Mouse (Mus musculus): Measurements from ENCODE around the gene Tent4b. TPM values are rescaled to one million over a fixed set of nuclear protein-coding genes. Genes with fewer than 3 reads are reported as not detected.

The Tent4b gene
- total RNA-seq, 2 experiments from 2014 or later, result 13.0 to 15.3 TPM

DNA sequence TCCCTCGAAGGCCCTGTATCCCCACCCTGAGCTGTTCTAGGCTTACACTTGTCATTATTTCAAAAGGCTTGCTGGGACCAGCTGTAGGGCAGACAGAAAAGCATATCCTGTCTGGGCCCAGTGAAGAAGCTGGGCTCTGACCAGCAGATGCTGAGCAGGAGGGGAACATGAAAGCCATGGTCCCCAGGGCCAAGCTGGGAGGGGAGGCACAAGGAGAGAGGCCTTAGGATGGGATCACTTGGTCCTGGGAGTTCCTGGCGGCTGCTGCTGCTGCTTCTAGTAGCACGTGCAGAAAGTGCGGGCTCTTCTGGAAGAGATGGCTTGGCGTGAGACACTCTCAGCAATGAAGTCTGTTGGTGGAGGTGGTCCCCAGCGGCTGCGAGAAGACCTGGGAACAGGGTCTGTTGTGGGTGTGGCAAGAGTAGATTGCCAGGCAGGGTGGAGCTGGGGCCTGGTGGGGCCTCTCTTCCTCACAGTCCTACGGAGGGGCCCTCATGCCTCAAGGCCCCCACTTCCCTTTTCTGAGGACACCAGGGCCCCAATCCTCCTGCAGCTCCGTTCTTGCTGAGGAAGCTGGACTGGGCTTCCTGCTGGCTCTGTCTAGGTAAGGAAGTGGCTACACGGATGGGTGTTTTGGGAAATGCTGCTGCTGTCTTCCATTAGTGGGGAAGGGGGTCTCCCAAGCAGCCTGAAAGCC lies 101.0 kb downstream of the Tent4b start:
- no peak for DNase-seq (ENCODE audit: low spot score)

DNA sequence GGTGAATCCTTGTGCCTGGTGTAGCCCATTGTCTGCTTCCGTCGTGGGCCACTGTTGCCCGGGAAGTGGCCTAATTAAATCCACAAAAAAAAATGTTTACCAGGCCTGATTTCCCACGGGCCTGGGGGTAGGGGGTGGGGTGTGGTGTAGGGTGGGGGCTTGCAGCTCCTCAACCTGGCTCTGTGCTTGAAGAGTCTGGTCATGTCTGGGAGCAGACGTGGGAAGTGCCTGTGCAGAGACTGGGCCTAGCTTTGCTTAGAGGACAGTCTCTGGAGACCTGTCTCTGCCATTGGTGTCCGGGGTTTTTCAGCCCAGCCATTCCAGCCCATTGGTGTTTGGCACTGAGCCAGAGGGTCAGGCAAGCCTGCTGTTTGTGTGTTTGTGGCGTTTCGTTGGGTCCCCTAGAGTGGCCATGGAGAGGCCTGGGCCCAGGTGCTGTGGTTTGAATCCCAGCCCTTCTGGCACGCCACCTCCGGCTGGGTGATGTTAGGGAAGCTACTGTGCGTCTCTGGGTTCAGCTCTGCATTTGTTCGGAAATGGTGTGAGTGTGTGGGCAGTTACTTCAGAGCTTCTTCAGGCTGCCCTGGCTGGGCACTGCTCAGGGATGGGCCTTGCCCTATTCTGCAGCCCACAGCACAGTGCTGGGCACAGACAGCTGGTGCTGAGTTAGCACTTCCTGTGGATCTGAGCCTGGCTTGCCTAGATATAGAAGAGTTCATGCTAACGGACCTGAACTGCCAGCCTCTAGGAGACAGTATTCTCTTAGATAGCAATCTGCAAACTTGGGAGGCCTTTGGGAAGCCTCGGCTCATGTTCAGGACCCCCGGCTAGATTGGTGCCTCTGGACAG lies 102.8 kb downstream of the Tent4b start:
- no peak for DNase-seq (ENCODE audit: low spot score)

DNA sequence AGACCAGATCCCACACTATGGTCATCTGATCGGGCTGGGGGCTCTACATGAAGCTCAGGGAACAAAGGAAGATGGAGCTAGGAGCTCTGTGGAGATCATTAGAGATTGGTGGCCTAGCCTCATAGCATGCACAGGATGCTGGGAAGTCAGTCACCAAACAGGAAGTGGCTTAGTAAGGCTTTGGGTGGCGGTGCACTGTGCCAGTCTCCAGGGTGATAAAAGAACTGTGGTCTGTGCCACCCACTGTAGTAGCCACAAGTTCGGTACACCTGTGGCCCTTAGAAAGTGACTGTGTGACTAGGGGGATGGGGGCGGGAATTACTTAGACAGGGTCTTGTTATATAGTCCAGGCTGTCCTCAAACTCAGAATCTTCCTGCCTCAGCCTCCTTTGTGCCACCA lies 106.8 kb downstream of the Tent4b start:
- no peak for DNase-seq (ENCODE audit: low spot score)

DNA sequence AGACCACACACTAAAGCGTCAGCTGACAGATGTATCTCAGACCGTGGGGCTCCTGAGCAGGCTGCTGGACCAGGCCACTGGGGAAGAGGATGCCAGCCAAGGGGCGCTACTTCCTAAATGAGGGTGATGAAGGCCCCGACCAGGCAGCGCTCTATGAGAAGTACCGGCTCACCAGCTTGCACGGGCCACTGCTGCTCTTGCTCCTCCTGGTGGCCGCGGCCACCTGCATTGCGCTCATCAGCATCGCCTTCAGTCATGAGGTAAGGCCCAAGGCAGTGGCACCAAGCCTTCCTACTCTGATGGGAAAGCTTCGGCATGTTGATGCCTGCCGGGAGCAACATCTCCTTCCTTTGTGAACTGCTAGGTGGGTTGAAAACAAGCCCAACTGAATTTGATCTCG lies 107.5 kb downstream of the Tent4b start:
- DNase-seq (ENCODE audit: low spot score), result no peak

DNA sequence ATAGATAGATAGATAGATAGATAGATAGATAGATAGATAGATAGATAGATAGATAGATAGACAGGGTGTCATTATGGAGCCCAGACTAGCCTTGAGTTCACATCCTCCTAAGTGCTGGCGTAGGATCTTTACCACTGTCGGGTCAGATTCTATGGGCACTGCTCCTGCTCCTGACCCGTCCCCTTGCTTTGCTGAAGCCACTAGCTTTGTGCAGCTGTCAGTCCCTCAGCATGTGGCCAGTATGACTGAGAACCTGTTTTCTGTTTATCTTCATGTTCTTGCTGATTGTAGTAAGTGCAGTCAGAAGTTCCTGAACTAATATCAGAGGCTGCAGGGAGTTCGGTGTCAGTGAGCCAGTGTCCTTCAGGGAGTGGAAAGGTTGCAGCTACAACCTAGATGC lies 108.7 kb downstream of the Tent4b start:
- DNase-seq (ENCODE audit: low spot score), result no peak

Other genes starting within 250 kb of the Tent4b start
- 10 to 100 TPM; 15.0 to 19.1 TPM for gene Zfp423, start 239.6 kb upstream of the Tent4b start, total RNA-seq (2021)
- gene Cnep1r1, start 80.4 kb upstream of the Tent4b start, total RNA-seq (2021), result 10 to 100 TPM; 42.2 to 44.6 TPM
- gene Heatr3, start 61.4 kb upstream of the Tent4b start, total RNA-seq (2021), result 10 to 100 TPM; 29.7 to 30.2 TPM
- 1 to 10 TPM; 1.9 to 3.2 TPM for gene Adcy7, start 73.2 kb downstream of the Tent4b start, total RNA-seq (2021)
- gene Brd7, start 163.0 kb downstream of the Tent4b start, total RNA-seq (2021), result 10 to 100 TPM; 72.2 to 74.9 TPM

Data from gastrocnemius, adult 18-20 months (tissue).